Mouse (Mus musculus) bone marrow, adult 2 months (tissue): ENCODE measurements around the gene Calm2.

Experiments
- CTCF ChIP-seq: fragments of 200-500 bp; IDR thresholded peaks from 2 replicates; pipeline ENCODE4 v1.5.1; 2011; ENCODE audit warnings: low read length, control low read depth; ENCODE audit not compliant: control insufficient read depth, insufficient read depth
- POLR2A ChIP-seq: fragments of 200-500 bp; IDR thresholded peaks from 2 replicates; pipeline ENCODE4 v1.6.1; 2011; ENCODE audit warnings: low read depth, mild to moderate bottlenecking, control low read depth, low read length, borderline replicate concordance; ENCODE audit not compliant: control insufficient read depth

- TF ChIP-seq CTCF = no peak
- no peak for TF ChIP-seq POLR2A
Measured at GRCm38 (mm10) chr17:87433929-87434328, 12.8 kb downstream of the Calm2 start.
